Mouse (Mus musculus) cortical plate, adult 2 months (tissue): ENCODE measurements around the gene Hoxd11.

ENCODE experiments used
- CTCF ChIP-seq: fragments of 200-500 bp; IDR thresholded peaks from 2 replicates; pipeline ENCODE4 v1.5.1; 2011; ENCODE audit warnings: mild to moderate bottlenecking, control low read depth, low read length; ENCODE audit not compliant: insufficient read depth; ENCODE audit errors: extremely low read depth
- POLR2A ChIP-seq: fragments of 200-500 bp; IDR thresholded peaks from 2 replicates; pipeline ENCODE4 v1.6.1; 2011; ENCODE audit warnings: mild to moderate bottlenecking, low read length, control low read depth; ENCODE audit not compliant: insufficient read depth; ENCODE audit errors: extremely low read depth

DNA sequence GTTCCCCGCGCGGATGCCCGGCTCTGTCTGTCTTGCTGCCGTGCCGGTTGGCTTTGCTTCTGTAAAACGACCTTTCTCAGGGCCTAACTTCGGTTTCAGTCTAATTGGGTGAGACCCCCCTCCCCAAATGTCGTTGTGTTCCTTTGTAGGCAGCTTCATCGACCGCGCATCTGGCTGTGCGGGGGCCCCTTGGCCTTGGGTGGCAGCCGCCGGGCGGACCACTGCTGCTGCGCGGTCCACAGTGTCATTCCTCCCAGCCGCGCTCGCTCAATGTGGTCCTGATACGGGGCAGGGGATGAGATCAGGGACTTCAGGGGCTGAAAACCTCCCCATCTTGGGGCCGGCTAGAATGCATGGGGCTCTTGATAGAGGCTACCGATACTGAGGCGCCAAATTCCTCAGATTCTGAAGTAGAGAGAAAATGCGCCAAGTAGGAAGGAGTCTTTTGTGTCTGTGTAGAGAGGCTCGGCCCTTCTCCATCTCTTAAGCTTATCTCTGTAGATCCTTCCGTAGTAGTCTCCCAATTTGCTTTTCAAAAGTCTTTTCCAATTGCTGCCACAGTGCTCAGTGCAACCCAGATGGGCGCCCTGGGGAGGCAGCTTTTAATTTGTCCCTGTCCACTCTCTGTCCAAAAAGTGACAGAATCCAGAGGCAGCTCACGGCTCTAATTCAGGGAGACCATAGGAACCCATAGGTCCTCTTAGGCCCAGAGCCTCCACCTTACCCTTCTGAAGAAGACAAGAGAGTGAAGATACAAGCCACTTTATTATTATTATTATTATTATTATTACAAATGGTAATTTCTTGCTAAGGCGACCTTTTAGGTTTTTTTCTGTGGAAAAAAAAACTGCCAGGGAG is 8.6 kb downstream of the Hoxd11 start:
- no peak for TF ChIP-seq CTCF
- no peak for TF ChIP-seq POLR2A
